Mouse (Mus musculus): ENCODE data around the gene Cldn7. TPM values are rescaled to one million over a fixed set of nuclear protein-coding genes. Genes with fewer than 3 reads are reported as not detected.
"Not testable (repeated sequence)": the region's sequence is repeated elsewhere in the genome, so short reads cannot be mapped to it uniquely, and the experiment has no call there.

Gene Cldn7
- polyA plus RNA-seq, 1 experiment from 2014 or later = 2.4 TPM

- WGBS (ENCODE audit: insufficient replicate concordance) = 79% methylated on average over 4 of the region's 4 CpGs
- H3K4me1 ChIP-seq (ENCODE audit: control insufficient read depth, insufficient read depth, low read length); H3K4me3 ChIP-seq (ENCODE audit: low read depth, low read length); H3K27ac ChIP-seq (ENCODE audit: low read depth, low read length); ATAC-seq (replicated peaks; ENCODE audit: insufficient number of reproducible peaks, low FRiP score, low TSS enrichment); H3K36me3 ChIP-seq (ENCODE audit: control insufficient read depth, insufficient read depth, low read length); H3K4me2 ChIP-seq; H3K9me3 ChIP-seq (replicated peaks; ENCODE audit: control insufficient read depth, low read length); H3K9ac ChIP-seq (ENCODE audit: low read depth, low read length): not testable (repeated sequence)
- H3K27me3 ChIP-seq (ENCODE audit: control insufficient read depth, insufficient read depth, low read length) = peaks cover 11% of the 10 kb centered on the region
These were observed 9.0 kb upstream of the Cldn7 start for GRCm38 (mm10) chr11:69955618-69956017.

- no peak overlapping the region for H3K4me3 ChIP-seq (ENCODE audit: low read depth, low read length)
- H3K27ac ChIP-seq (ENCODE audit: low read depth, low read length) = no peak overlapping the region
- no peaks in the 10 kb centered on the region for H3K4me1 ChIP-seq (ENCODE audit: control insufficient read depth, insufficient read depth, low read length)
- no peak overlapping the region for H3K9ac ChIP-seq (ENCODE audit: low read depth, low read length)
- H3K4me2 ChIP-seq = no peak overlapping the region
- no peaks in the 10 kb centered on the region for H3K36me3 ChIP-seq (ENCODE audit: control insufficient read depth, insufficient read depth, low read length)
- ATAC-seq (replicated peaks; ENCODE audit: insufficient number of reproducible peaks, low FRiP score, low TSS enrichment) = no peak
- H3K27me3 ChIP-seq (ENCODE audit: control insufficient read depth, insufficient read depth, low read length) = peaks cover 11% of the 10 kb centered on the region
- no peaks in the 10 kb centered on the region for H3K9me3 ChIP-seq (replicated peaks; ENCODE audit: control insufficient read depth, low read length)
- WGBS (ENCODE audit: insufficient replicate concordance) = 64% methylated on average over 1 of the region's 1 CpGs
These were observed 8.4 kb upstream of the Cldn7 start for GRCm38 (mm10) chr11:69956218-69956617.

- WGBS (ENCODE audit: insufficient replicate concordance) = 24% methylated on average over 5 of the region's 5 CpGs
- peaks cover 51% of the 10 kb centered on the region for H3K27me3 ChIP-seq (ENCODE audit: control insufficient read depth, insufficient read depth, low read length)
- no peak for ATAC-seq (replicated peaks; ENCODE audit: insufficient number of reproducible peaks, low FRiP score, low TSS enrichment)
These were observed 4.0 kb upstream of the Cldn7 start for GRCm38 (mm10) chr11:69960616-69961015.

GRCm38 (mm10) chr11:69961841-69962240, 2.7 kb upstream of the Cldn7 start:
- Histone ChIP-seq H3K4me1 (ENCODE audit: control insufficient read depth, insufficient read depth, low read length) (peaks cover 9% of the 10 kb centered on the region), H3K4me2 (no peak overlapping the region), H3K27me3 (ENCODE audit: control insufficient read depth, insufficient read depth, low read length) (peaks cover 63% of the 10 kb centered on the region), H3K36me3 (ENCODE audit: control insufficient read depth, insufficient read depth, low read length) (no peaks in the 10 kb centered on the region), H3K4me3 (ENCODE audit: low read depth, low read length) (no peak overlapping the region), H3K9me3 (replicated peaks; ENCODE audit: control insufficient read depth, low read length) (no peaks in the 10 kb centered on the region), H3K27ac (ENCODE audit: low read depth, low read length) (no peak overlapping the region), H3K9ac (ENCODE audit: low read depth, low read length) (no peak overlapping the region)
- WGBS (ENCODE audit: insufficient replicate concordance) = 36% methylated on average over 5 of the region's 5 CpGs
- ATAC-seq (replicated peaks; ENCODE audit: insufficient number of reproducible peaks, low FRiP score, low TSS enrichment) = no peak

More at GRCm38 (mm10) chr11:69960616-69961015, 4.0 kb upstream of the Cldn7 start:
- Histone ChIP-seq H3K36me3 (ENCODE audit: control insufficient read depth, insufficient read depth, low read length) (no peaks in the 10 kb centered on the region), H3K4me2 (no peak overlapping the region), H3K27ac (ENCODE audit: low read depth, low read length) (no peak overlapping the region), H3K4me3 (ENCODE audit: low read depth, low read length) (no peak overlapping the region), H3K9me3 (replicated peaks; ENCODE audit: control insufficient read depth, low read length) (no peaks in the 10 kb centered on the region), H3K9ac (ENCODE audit: low read depth, low read length) (no peak overlapping the region), H3K4me1 (ENCODE audit: control insufficient read depth, insufficient read depth, low read length) (no peaks in the 10 kb centered on the region)

GRCm38 (mm10) chr11:69965271-69966005, 859 bp downstream of the Cldn7 start:
- WGBS (ENCODE audit: insufficient replicate concordance) = 3% methylated on average over 49 of the region's 49 CpGs
- H3K27ac ChIP-seq (ENCODE audit: low read depth, low read length) = no peak overlapping the region
- H3K4me3 ChIP-seq (ENCODE audit: low read depth, low read length) = peak overlapping the region; percentile 33
- peaks cover 6% of the 10 kb centered on the region for H3K36me3 ChIP-seq (ENCODE audit: control insufficient read depth, insufficient read depth, low read length)
- peaks cover 59% of the 10 kb centered on the region for H3K27me3 ChIP-seq (ENCODE audit: control insufficient read depth, insufficient read depth, low read length)
- H3K9me3 ChIP-seq (replicated peaks; ENCODE audit: control insufficient read depth, low read length) = no peaks in the 10 kb centered on the region
- peak overlapping the region; percentile 73 for H3K4me2 ChIP-seq
- no peak for ATAC-seq (replicated peaks; ENCODE audit: insufficient number of reproducible peaks, low FRiP score, low TSS enrichment)
- H3K9ac ChIP-seq (ENCODE audit: low read depth, low read length) = no peak overlapping the region; the same call in 1 of the 2 replicates
- peaks cover 10% of the 10 kb centered on the region for H3K4me1 ChIP-seq (ENCODE audit: control insufficient read depth, insufficient read depth, low read length)

- 2% methylated on average over 59 of the region's 59 CpGs for WGBS (ENCODE audit: insufficient replicate concordance)
- Histone ChIP-seq H3K4me2 (peak overlapping the region; percentile 73), H3K4me3 (ENCODE audit: low read depth, low read length) (peak overlapping the region; percentile 33), H3K9me3 (replicated peaks; ENCODE audit: control insufficient read depth, low read length) (no peaks in the 10 kb centered on the region), H3K9ac (ENCODE audit: low read depth, low read length) (peak overlapping the region; percentile 56), H3K4me1 (ENCODE audit: control insufficient read depth, insufficient read depth, low read length) (peaks cover 10% of the 10 kb centered on the region), H3K27me3 (ENCODE audit: control insufficient read depth, insufficient read depth, low read length) (peaks cover 59% of the 10 kb centered on the region), H3K27ac (ENCODE audit: low read depth, low read length) (no peak overlapping the region), H3K36me3 (ENCODE audit: control insufficient read depth, insufficient read depth, low read length) (peaks cover 8% of the 10 kb centered on the region)
- ATAC-seq (replicated peaks; ENCODE audit: insufficient number of reproducible peaks, low FRiP score, low TSS enrichment) = peak; percentile 50; the same call in 1 of the 2 replicates
These were observed 1.7 kb downstream of the Cldn7 start for GRCm38 (mm10) chr11:69966006-69966859.

GRCm38 (mm10) chr11:69966860-69967517, 2.4 kb downstream of the Cldn7 start:
- Histone ChIP-seq H3K36me3 (ENCODE audit: control insufficient read depth, insufficient read depth, low read length) (peaks cover 13% of the 10 kb centered on the region), H3K9me3 (replicated peaks; ENCODE audit: control insufficient read depth, low read length) (no peaks in the 10 kb centered on the region), H3K27me3 (ENCODE audit: control insufficient read depth, insufficient read depth, low read length) (peaks cover 53% of the 10 kb centered on the region), H3K9ac (ENCODE audit: low read depth, low read length) (peak overlapping the region; percentile 56), H3K4me1 (ENCODE audit: control insufficient read depth, insufficient read depth, low read length) (peaks cover 10% of the 10 kb centered on the region), H3K4me2 (peak overlapping the region; percentile 73), H3K4me3 (ENCODE audit: low read depth, low read length) (peak overlapping the region; percentile 33), H3K27ac (ENCODE audit: low read depth, low read length) (no peak overlapping the region)
- WGBS (ENCODE audit: insufficient replicate concordance) = 38% methylated on average over 17 of the region's 17 CpGs
- no peak for ATAC-seq (replicated peaks; ENCODE audit: insufficient number of reproducible peaks, low FRiP score, low TSS enrichment)

GRCm38 (mm10) chr11:69968793-69969192, 4.2 kb downstream of the Cldn7 start:
- Histone ChIP-seq H3K4me3 (ENCODE audit: low read depth, low read length) (no peak overlapping the region), H3K27me3 (ENCODE audit: control insufficient read depth, insufficient read depth, low read length) (peaks cover 37% of the 10 kb centered on the region), H3K9me3 (replicated peaks; ENCODE audit: control insufficient read depth, low read length) (no peaks in the 10 kb centered on the region), H3K27ac (ENCODE audit: low read depth, low read length) (no peak overlapping the region), H3K4me1 (ENCODE audit: control insufficient read depth, insufficient read depth, low read length) (peaks cover 10% of the 10 kb centered on the region), H3K36me3 (ENCODE audit: control insufficient read depth, insufficient read depth, low read length) (peaks cover 15% of the 10 kb centered on the region), H3K9ac (ENCODE audit: low read depth, low read length) (no peak overlapping the region), H3K4me2 (no peak overlapping the region)
- 78% methylated on average over 4 of the region's 4 CpGs for WGBS (ENCODE audit: insufficient replicate concordance)
- ATAC-seq (replicated peaks; ENCODE audit: insufficient number of reproducible peaks, low FRiP score, low TSS enrichment) = no peak

All from heart, embryonic 11.5 days (tissue).